Mouse (Mus musculus): ENCODE results near the gene Aup1. TPM values are rescaled to one million over a fixed set of nuclear protein-coding genes. Genes with fewer than 3 reads are reported as not detected.

Gene Aup1
- 197 and 202 TPM in 2 replicates for polyA plus RNA-seq (2015; fragmentation: Nextera tagmentation; extraction: Ambion mirVana)

- DNase-seq (ENCODE audit: low spot score) = peak; percentile 99
These were observed at the start of gene Aup1 for GRCm38 (mm10) chr6:83054074-83054851. Gene Aup1 (plus strand): TSS chr6:83054521.

GRCm38 (mm10) chr6:83004872-83005271 lies 49.4 kb upstream of the Aup1 start:
- no peak for DNase-seq (ENCODE audit: low spot score)

DNA sequence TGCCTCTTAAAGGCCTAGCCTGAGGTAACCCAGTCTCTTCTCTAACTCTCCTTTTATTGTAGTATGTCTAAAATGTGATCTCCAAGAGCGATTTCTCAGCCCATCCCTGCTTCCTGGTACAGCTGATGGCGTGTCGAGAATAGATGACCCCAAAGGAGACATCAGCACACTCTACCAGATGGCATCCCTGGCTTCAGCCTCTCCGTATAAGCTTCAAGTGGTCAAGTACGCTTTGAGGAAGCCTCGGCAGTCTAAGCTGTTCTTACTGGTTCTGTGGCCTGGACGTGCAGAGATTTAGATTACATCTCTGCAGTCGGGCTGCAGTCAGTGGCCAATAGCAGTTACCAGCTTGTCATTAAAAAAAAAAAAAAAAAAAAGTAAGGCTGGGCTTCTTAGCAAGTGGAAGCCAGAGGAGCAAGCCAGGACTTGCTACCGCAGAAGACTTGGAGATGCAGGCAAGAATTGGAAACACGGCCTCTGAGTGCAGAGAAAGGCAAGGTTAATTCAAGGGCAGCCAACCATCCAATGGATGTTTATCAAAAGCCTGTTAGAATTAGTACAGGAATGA lies 48.8 kb upstream of the Aup1 start:
- no peak for DNase-seq (ENCODE audit: low spot score)

DNA sequence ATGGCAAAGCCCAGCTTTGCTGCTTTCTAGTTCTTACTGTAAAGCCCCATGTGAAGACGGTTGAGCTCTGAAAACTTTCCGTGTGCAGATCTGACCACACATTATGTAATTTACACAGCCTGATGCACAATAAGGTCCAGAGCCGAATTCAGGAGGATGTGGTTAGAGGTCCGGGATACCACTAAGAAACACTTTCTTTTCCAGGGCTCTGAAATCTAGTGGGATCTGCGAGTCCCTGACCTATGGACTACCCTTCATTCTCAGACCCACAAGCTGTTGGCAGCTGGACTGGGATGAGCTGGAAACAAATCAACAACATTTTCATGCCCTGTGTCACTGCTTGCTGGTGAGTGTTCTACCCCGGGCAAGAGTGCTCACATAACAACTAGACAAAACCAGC lies 48.2 kb upstream of the Aup1 start:
- no peak for DNase-seq (ENCODE audit: low spot score)

GRCm38 (mm10) chr6:83008659-83009058 lies 45.7 kb upstream of the Aup1 start:
- no peak for DNase-seq (ENCODE audit: low spot score)

DNA sequence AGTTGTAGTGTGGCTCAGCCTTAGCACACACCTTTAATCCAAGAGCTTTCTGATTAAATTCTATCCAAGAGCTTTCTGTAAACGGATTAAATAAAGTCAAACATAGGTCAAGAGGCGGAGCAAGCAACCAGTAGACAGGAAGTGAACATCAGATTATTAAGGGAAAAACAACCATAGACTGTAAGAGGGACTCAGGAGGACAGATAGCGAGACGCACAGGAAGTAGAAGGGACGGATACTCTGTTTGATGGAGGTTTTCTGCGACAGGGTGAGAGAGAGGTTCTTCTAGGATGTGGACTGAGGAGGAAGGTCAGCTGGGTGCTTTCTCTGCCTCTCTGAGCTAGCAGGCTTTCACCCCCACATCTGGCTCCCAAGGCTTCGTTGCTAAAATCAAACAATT lies 44.3 kb upstream of the Aup1 start:
- no peak for DNase-seq (ENCODE audit: low spot score)

- DNase-seq (ENCODE audit: low spot score) = no peak
These were observed 43.1 kb upstream of the Aup1 start for GRCm38 (mm10) chr6:83011255-83011654.

DNA sequence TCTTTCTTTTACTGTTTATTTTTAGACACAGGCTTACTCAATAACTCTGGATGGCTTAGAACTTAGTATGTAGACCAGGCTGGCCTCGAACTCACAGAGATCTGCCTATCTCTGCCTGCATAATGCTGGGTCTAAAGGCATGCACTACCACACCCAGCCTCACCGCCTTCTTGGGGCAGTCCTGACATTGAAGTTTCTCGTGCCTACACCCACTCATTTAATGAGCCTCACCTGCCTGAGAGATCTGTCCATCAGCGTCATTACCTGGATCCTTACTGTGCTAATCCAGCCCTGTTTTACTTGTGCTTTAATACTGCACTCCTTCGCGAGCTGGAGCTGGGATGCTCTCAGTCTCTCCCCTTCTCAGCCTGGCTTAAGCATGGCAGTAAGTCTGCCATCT lies 42.6 kb upstream of the Aup1 start:
- DNase-seq (ENCODE audit: low spot score) = no peak

DNA sequence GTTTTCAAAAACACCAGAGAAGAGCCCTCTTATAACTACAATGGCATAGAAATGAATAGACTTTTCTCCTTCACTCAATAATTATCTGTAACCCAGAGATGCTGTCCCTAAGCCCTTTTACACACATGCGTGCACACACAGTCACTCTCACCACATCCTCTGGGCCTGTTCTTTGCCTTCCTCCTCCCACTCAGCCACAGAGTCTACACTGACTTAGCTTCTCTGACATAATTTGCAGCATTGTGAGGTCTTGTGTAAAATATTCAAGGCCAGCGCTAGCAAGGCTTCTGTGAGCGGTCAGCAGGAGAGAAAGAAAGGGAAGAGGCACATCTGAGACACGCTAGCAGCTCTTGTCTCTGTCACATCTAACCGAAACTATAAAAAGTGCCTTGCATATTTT lies 40.9 kb upstream of the Aup1 start:
- DNase-seq (ENCODE audit: low spot score) = peak; percentile 44

GRCm38 (mm10) chr6:83014482-83015466 lies 39.5 kb upstream of the Aup1 start:
- DNase-seq (ENCODE audit: low spot score) = no peak

GRCm38 (mm10) chr6:83015749-83016148 lies 38.6 kb upstream of the Aup1 start:
- no peak for DNase-seq (ENCODE audit: low spot score)

- DNase-seq (ENCODE audit: low spot score) = no peak
These were observed 37.1 kb upstream of the Aup1 start for GRCm38 (mm10) chr6:83017190-83017589.

DNA sequence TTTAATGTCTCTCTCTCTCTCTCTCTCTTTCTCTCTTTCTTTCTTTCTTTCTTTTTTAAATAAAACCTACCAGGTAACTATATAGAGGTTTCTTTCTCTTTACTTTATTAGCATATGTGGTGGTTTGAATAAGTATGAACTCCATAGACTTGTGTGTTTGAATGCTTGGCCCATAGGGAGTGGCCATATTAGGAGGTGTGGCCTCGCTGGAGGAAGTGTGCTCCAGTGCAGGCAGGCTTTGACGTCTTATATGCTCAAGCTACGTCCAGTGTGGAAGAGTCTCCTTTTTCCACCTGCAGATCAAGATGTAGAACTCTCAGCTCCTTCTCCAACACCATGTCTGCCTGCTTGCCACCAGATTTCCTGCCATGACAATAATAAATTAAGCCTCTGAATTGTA lies 35.3 kb upstream of the Aup1 start:
- DNase-seq (ENCODE audit: low spot score) = no peak

DNA sequence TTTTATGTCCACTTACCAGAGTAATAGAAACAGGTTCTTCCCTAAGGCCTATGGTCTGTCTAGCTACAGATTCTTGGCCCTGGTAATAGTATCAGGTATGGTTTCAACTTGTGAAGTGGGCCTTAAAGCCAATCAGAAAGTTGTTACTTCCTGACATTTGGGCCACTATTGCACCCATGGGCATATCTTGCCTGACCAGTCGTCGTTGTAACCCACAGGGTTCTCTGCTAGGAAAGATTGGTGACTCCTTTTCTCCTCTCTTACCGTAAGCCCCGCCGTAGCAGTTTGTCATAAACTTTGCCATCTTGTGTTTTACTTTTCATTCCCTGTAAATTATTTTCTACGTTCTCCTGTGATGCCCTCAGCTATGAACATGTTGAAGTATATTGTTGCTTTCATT lies 34.2 kb upstream of the Aup1 start:
- DNase-seq (ENCODE audit: low spot score) = no peak

DNA sequence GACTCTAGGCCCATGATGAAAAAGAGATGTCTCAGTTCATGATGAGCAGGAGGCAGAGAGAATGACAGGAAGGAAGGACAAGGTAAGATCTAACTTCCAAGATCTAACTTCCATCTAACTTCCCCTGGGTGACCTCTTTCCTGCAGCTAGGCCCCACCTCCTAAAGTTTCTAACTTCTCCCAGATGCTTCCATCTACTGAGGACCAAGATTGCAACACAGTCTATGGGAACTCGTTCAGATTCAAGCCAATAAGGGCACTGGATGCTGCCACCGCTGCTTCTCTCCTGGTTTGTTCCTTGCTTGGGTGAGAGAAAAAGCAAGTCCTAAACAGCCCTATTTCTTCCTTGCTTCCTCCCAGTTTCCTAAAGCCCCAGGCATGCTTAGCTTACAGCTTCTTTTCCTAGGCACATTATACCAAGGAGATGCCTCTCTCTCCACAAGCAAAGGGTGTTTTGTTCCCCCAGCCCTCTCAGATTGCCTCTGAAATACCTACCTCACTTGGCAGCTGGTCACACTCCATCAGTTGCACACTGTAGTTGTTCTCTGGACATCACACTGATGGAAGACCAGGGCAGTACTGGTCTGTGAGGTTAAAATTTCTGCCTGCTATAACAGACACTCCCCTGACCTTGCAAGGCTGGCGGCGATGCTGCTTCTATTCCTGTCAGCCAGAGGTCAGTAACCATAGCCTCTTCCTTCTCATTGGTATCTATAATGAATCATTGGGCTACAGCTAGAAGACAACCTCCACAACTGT lies 33.3 kb upstream of the Aup1 start:
- no peak for DNase-seq (ENCODE audit: low spot score)

- no peak for DNase-seq (ENCODE audit: low spot score)
These were observed 31.3 kb upstream of the Aup1 start for GRCm38 (mm10) chr6:83023008-83023407.

DNA sequence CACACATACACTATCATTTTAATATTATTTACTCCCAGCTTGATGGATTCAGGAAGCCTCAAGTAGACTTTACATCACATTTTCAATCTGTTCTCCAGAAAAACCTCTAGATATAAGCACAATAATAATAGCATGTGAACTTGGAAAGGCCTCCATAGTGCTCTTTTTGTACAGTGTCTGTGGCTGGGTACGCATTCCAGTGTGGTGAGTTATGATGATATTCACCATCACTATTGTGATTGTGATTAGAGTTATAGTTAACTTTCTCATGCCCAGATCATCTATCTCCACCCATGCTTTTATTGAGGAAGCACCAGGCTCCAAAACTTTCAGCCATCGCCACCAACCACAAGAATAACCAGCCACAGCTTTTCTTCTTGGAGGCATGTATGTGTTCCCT lies 30.5 kb upstream of the Aup1 start:
- no peak for DNase-seq (ENCODE audit: low spot score)

DNA sequence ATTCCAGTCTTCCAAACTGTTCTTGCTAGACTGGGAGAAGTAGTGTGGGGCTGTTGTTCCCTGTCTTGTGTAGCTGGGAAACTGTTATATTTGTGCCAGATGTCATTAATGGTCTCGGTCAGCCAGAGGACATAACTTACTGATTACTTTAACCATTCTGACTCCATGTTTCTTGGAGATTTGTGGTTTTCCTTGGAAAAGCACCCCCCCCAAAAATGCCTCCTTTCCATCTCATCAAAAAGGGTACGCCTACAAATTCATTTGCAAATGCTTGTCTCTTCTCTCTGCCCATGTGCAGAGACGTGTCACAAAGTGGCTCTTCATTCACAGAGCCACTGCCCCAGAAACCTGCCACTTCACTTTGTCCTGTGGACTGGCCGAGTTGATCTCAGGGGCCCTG lies 29.9 kb upstream of the Aup1 start:
- DNase-seq (ENCODE audit: low spot score) = no peak

GRCm38 (mm10) chr6:83025221-83025620 lies 29.1 kb upstream of the Aup1 start:
- no peak for DNase-seq (ENCODE audit: low spot score)

DNA sequence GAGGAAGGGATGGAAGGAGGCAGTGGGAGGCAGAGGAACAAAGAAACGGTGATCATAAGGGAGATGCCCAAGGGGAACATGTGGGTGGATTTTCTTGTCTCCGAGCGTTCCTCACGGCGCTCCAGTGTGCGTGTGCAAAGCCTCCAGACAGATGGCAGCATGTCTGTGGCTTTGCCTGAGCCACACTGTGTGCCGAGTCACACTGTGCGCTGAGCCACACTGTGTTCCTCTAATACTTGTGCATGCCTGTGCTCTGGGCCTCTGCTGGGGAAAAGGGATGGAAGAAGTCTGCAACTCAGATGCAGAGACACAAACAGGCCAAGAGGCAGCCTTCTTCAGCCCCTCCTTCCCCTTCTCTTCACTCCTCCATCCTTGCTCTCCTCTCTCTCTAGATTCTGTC lies 27.0 kb upstream of the Aup1 start:
- DNase-seq (ENCODE audit: low spot score) = no peak

GRCm38 (mm10) chr6:83027706-83028105 lies 26.6 kb upstream of the Aup1 start:
- no peak for DNase-seq (ENCODE audit: low spot score)
